Mouse (Mus musculus) CH12.LX (cell line): Measurements from ENCODE around the gene Psmf1. TPM values are rescaled to one million over a fixed set of nuclear protein-coding genes. Genes with fewer than 3 reads are reported as not detected.
A peak's percentile ranks its signal among the peaks of the same experiment; 100 is the strongest.

ENCODE experiments used
- DNase-seq: peaks from one replicate; pipeline ENCODE4 v3.0.0-alpha.2; 2013; ENCODE audit errors: extremely low read depth
- H3K27ac ChIP-seq: 2 replicates; pipeline ENCODE4 v1.5.1; 2012; ENCODE audit warnings: low read depth, mild to moderate bottlenecking, control low read depth, moderate library complexity; ENCODE audit not compliant: insufficient read depth
- H3K27me3 ChIP-seq: replicated peaks from 2 replicates; pipeline ENCODE3; 2012; ENCODE audit warnings: inconsistent platforms
- H3K36me3 ChIP-seq, 2 experiments: replicated peaks in 1 of 2; 2 replicates each; pipeline versions ENCODE3 to v1.6.1; 2012; ENCODE audit warnings: inconsistent platforms in 1 of 2, low read length in 1 of 2, mild to moderate bottlenecking in 1 of 2, mixed read lengths in 1 of 2, moderate library complexity in 1 of 2; ENCODE audit not compliant: control insufficient read depth in 1 of 2, insufficient read depth in 1 of 2
- H3K4me1 ChIP-seq, 2 experiments: 2 replicates each; pipeline ENCODE4 v1.6.1; 2012; ENCODE audit warnings: inconsistent platforms in 1 of 2, moderate library complexity in 1 of 2; ENCODE audit not compliant: insufficient read depth in 2 of 2, control insufficient read depth in 1 of 2
- H3K4me2 ChIP-seq: 2 replicates; pipeline ENCODE4 v1.6.1; 2012; ENCODE audit warnings: low read depth, mild to moderate bottlenecking, control low read depth; ENCODE audit not compliant: poor library complexity, insufficient read depth, severe bottlenecking
- H3K4me3 ChIP-seq, 3 experiments: fragments of 150-350 bp in 1 of 3; sonication (generic) in 1 of 3; replicated peaks in 1 of 3; 2 replicates each; pipeline versions ENCODE3 to v1.5.1; 2011 to 2012; ENCODE audit warnings: low read depth in 2 of 3, low read length in 2 of 3, mild to moderate bottlenecking in 2 of 3, moderate library complexity in 2 of 3, control low read depth in 1 of 3, improper control_type of control experiment in 1 of 3, inconsistent platforms in 1 of 3, mixed read lengths in 1 of 3; ENCODE audit not compliant: poor library complexity in 1 of 3
- H3K79me2 ChIP-seq: replicated peaks from 2 replicates; pipeline ENCODE4 v1.6.1; 2012; ENCODE audit warnings: mild to moderate bottlenecking, moderate library complexity; ENCODE audit not compliant: control insufficient read depth, poor library complexity, insufficient read depth, severe bottlenecking; ENCODE audit errors: extremely low read depth
- H3K9ac ChIP-seq: 2 replicates; pipeline ENCODE4 v1.6.1; 2012; ENCODE audit warnings: low read depth, mild to moderate bottlenecking, control low read depth, moderate library complexity; ENCODE audit not compliant: insufficient read depth
- H3K9me3 ChIP-seq: replicated peaks from 2 replicates; pipeline ENCODE3; 2012; ENCODE audit warnings: low read length, inconsistent platforms, mixed read lengths
- BHLHE40 ChIP-seq: IDR thresholded peaks from 2 replicates; pipeline ENCODE4 v1.6.1; 2011; ENCODE audit warnings: mild to moderate bottlenecking, low read depth, low read length, improper control_type of control experiment
- CHD2 ChIP-seq: IDR thresholded peaks from 2 replicates; pipeline ENCODE4 v1.6.1; 2011; ENCODE audit warnings: low read length, improper control_type of control experiment
- CTCF ChIP-seq, 2 experiments: IDR thresholded peaks in 1 of 2; conservative IDR thresholded peaks in 1 of 2; 2 replicates each; pipeline ENCODE4 v1.5.1; 2011 to 2012; ENCODE audit warnings: low read depth in 2 of 2, low read length in 2 of 2, improper control_type of control experiment in 1 of 2, inconsistent platforms in 1 of 2, mild to moderate bottlenecking in 1 of 2, moderate library complexity in 1 of 2
- EP300 ChIP-seq: IDR thresholded peaks from 2 replicates; pipeline ENCODE4 v1.6.1; 2011; ENCODE audit warnings: low read length, improper control_type of control experiment
- HCFC1 ChIP-seq: IDR thresholded peaks from 2 replicates; pipeline ENCODE4 v1.6.1; 2012; ENCODE audit warnings: low read depth, mild to moderate bottlenecking, inconsistent platforms, low read length, improper control_type of control experiment
- JUN ChIP-seq: IDR thresholded peaks from 2 replicates; pipeline ENCODE4 v1.6.1; 2011; ENCODE audit warnings: low read depth, mild to moderate bottlenecking, low read length, improper control_type of control experiment, moderate library complexity; ENCODE audit not compliant: insufficient read depth
- KAT2A ChIP-seq: IDR thresholded peaks from 2 replicates; pipeline ENCODE4 v1.6.1; 2012; ENCODE audit warnings: low read length, improper control_type of control experiment, inconsistent platforms; ENCODE audit not compliant: insufficient replicate concordance
- MAFK ChIP-seq: IDR thresholded peaks from 2 replicates; pipeline ENCODE4 v1.6.1; 2011; ENCODE audit warnings: low read length, improper control_type of control experiment; ENCODE audit not compliant: insufficient replicate concordance
- MAZ ChIP-seq: IDR thresholded peaks from 2 replicates; pipeline ENCODE4 v1.6.1; 2012; ENCODE audit warnings: low read depth, mild to moderate bottlenecking, inconsistent platforms, low read length, improper control_type of control experiment, moderate library complexity
- MXI1 ChIP-seq: IDR thresholded peaks from 2 replicates; pipeline ENCODE4 v1.6.1; 2011; ENCODE audit warnings: mild to moderate bottlenecking, low read depth, low read length, improper control_type of control experiment
- MYC ChIP-seq: IDR thresholded peaks from 2 replicates; pipeline ENCODE4 v1.6.1; 2011; ENCODE audit warnings: low read depth, mild to moderate bottlenecking, improper control_type of control experiment, low read length
- NELFE ChIP-seq: IDR thresholded peaks from 2 replicates; pipeline ENCODE4 v1.6.1; 2011; ENCODE audit warnings: low read depth, low read length, improper control_type of control experiment
- POLR2AphosphoS2 ChIP-seq: IDR thresholded peaks from 2 replicates; pipeline ENCODE4 v1.6.1; 2011; ENCODE audit warnings: low read depth, low read length, improper control_type of control experiment
- SMC3 ChIP-seq: IDR thresholded peaks from 2 replicates; pipeline ENCODE4 v1.6.1; 2011; ENCODE audit warnings: low read depth, low read length, improper control_type of control experiment
- TBP ChIP-seq: conservative IDR thresholded peaks from 2 replicates; pipeline ENCODE4 v1.6.1; 2011; ENCODE audit warnings: low read depth, low read length, improper control_type of control experiment
- TCF12 ChIP-seq: IDR thresholded peaks from 2 replicates; pipeline ENCODE4 v1.6.1; 2014; ENCODE audit warnings: low read depth, mild to moderate bottlenecking, inconsistent platforms, low read length, improper control_type of control experiment
- UBTF ChIP-seq: IDR thresholded peaks from 2 replicates; pipeline ENCODE4 v1.6.1; 2012; ENCODE audit warnings: low read depth, mild to moderate bottlenecking, inconsistent platforms, low read length, improper control_type of control experiment, moderate library complexity
- USF2 ChIP-seq: conservative IDR thresholded peaks from 2 replicates; pipeline ENCODE4 v1.6.1; 2011; ENCODE audit warnings: low read depth, low read length, improper control_type of control experiment
- ZC3H11A ChIP-seq: IDR thresholded peaks from 2 replicates; pipeline ENCODE4 v1.6.1; 2012; ENCODE audit warnings: low read depth, mild to moderate bottlenecking, inconsistent platforms, low read length, improper control_type of control experiment
- ZMIZ1 ChIP-seq: IDR thresholded peaks from 2 replicates; pipeline ENCODE4 v1.6.1; 2012; ENCODE audit warnings: low read depth, mild to moderate bottlenecking, inconsistent platforms, low read length, improper control_type of control experiment
- dilution Hi-C: fragments of 300-500 bp; cut with MboI; formaldehyde crosslinking; loops from 2 replicates; pipeline ENCODE4 v1.14.3; 2020; ENCODE audit warnings: low sequenced_read_pairs; ENCODE audit not compliant: extremely low pct_unique_long_range_greater_than_20kb, extremely low pct_ligation_motif_present
- in situ Hi-C: fragments of 300-500 bp; cut with MboI; formaldehyde crosslinking; loops from 3 replicates; pipeline ENCODE4 v1.14.3; 2019; ENCODE audit warnings: low sequenced_read_pairs, low pct_ligation_motif_present, low pct_unique_long_range_greater_than_20kb, mixed read lengths
- polyA plus RNA-seq: library from polyadenylated mRNA; unstranded; fragments of >175 nt; gene quantifications from 2 replicates; pipeline ENCODE4 v1.2.1, GENCODE M21; 2012; ENCODE audit warnings: low read depth; ENCODE audit not compliant: insufficient read length
- total RNA-seq, 2 experiments: library from RNA; depleted of rRNA; stranded (reverse); fragments of 300-350 nt in 1 of 2; fragments of >200 nt in 1 of 2; gene quantifications; 2 replicates each; pipeline ENCODE4 v1.2.3; 2012 to 2014

The Psmf1 gene
- total and polyA plus RNA-seq, 3 experiments: 29.5 to 59.7 (median 32.5) TPM

GRCm38 (mm10) chr2:151715526-151715925 is 28.5 kb downstream of the Psmf1 start:
- TF ChIP-seq MXI1 (no peak), CHD2 (no peak), POLR2AphosphoS2 (no peak), TBP (no peak), MAZ (no peak), SMC3 (no peak), KAT2A (no peak), CTCF (conservative IDR thresholded peaks at IDR 0.05 in 1 of 2, IDR thresholded peaks at IDR 0.05 in 1 of 2; ENCODE audit: low read depth in 2 of 2, low read length in 2 of 2) (no peak), EP300 (no peak), ZMIZ1 (no peak), HCFC1 (no peak), JUN (no peak), ZC3H11A (no peak), MYC (no peak), NELFE (no peak), MAFK (no peak), UBTF (no peak)
- Histone ChIP-seq H3K27me3 (no peaks in the 10 kb centered on the region), H3K9ac (no peak overlapping the region), H3K27ac (no peak overlapping the region), H3K9me3 (no peaks in the 10 kb centered on the region), H3K4me3 (no peak overlapping the region), H3K4me1 (no peaks in the 10 kb centered on the region), H3K4me2 (no peak overlapping the region), H3K36me3 (peaks cover 41 to 59% of the 10 kb centered on the region in 2 experiments), H3K79me2 (no peaks in the 10 kb centered on the region)
- in situ Hi-C loops (no loop called here), dilution Hi-C loops (no loop called here)
- DNase-seq: no peak

GRCm38 (mm10) chr2:151712647-151713046 is 31.3 kb downstream of the Psmf1 start:
- peak; percentile 16 for DNase-seq

More at GRCm38 (mm10) chr2:151712647-151713046, 31.3 kb downstream of the Psmf1 start:
- Histone ChIP-seq H3K27ac (no peak overlapping the region), H3K4me3 (no peak overlapping the region), H3K9ac (no peak overlapping the region), H3K36me3 (peaks cover 13 to 31% of the 10 kb centered on the region in 2 experiments), H3K4me1 (no peaks in the 10 kb centered on the region), H3K9me3 (no peaks in the 10 kb centered on the region), H3K27me3 (no peaks in the 10 kb centered on the region), H3K4me2 (no peak overlapping the region), H3K79me2 (no peaks in the 10 kb centered on the region)
- in situ Hi-C loops: no loop called here
- TF ChIP-seq EP300 (no peak), KAT2A (no peak), USF2 (no peak), ZMIZ1 (no peak), TCF12 (no peak), BHLHE40 (no peak)
- dilution Hi-C loops: no loop called here
